Mouse (Mus musculus): ENCODE measurements at regions not wholly inside any gene's neighbourhood (a gene's known extent, or its start where the extent isn't known, plus 50 kb on each side); places are given as distances from the start of the nearest gene placed in this dataset.

GRCm38 (mm10) chr5:100266671-100267510 lies 107.3 kb upstream of the Tmem150c start:
- Histone ChIP-seq H3K36me3 (ENCODE audit: control insufficient read depth, insufficient read depth, low read length) (no peaks in the 10 kb centered on the region), H3K27me3 (ENCODE audit: control insufficient read depth, insufficient read depth, low read length) (no peaks in the 10 kb centered on the region), H3K4me1 (replicated peaks; ENCODE audit: control insufficient read depth, insufficient read depth) (no peaks in the 10 kb centered on the region), H3K27ac (replicated peaks) (no peak overlapping the region), H3K4me3 (ENCODE audit: low read depth, low read length) (no peak overlapping the region), H3K9ac (ENCODE audit: low read length) (no peak overlapping the region), H3K4me2 (replicated peaks; ENCODE audit: low read depth) (no peak overlapping the region), H3K9me3 (ENCODE audit: control insufficient read depth, low read length) (no peaks in the 10 kb centered on the region)
- no peak for DNase-seq (ENCODE audit: low spot score)
- no peak for ATAC-seq (ENCODE audit: low FRiP score, low TSS enrichment)
- 36% methylated on average over 17 of the region's 17 CpGs for WGBS
- TF ChIP-seq EP300 (optimal IDR thresholded peaks at IDR 0.05) = no peak
- TF ChIP-seq CTCF (IDR thresholded peaks at IDR 0.05; ENCODE audit: low read depth) = no peak

GRCm38 (mm10) chr5:100259803-100260693 lies 100.4 kb upstream of the Tmem150c start:
- Histone ChIP-seq H3K27ac (replicated peaks) (no peak overlapping the region), H3K4me3 (ENCODE audit: low read depth, low read length) (no peak overlapping the region), H3K4me2 (replicated peaks; ENCODE audit: low read depth) (no peak overlapping the region), H3K27me3 (ENCODE audit: control insufficient read depth, insufficient read depth, low read length) (no peaks in the 10 kb centered on the region), H3K9ac (ENCODE audit: low read length) (no peak overlapping the region), H3K9me3 (ENCODE audit: control insufficient read depth, low read length) (no peaks in the 10 kb centered on the region), H3K4me1 (replicated peaks; ENCODE audit: control insufficient read depth, insufficient read depth) (no peaks in the 10 kb centered on the region), H3K36me3 (ENCODE audit: control insufficient read depth, insufficient read depth, low read length) (no peaks in the 10 kb centered on the region)
- no peak for DNase-seq (ENCODE audit: low spot score)
- WGBS = 43% methylated on average over 8 of the region's 8 CpGs
- no peak for TF ChIP-seq EP300 (optimal IDR thresholded peaks at IDR 0.05)
- no peak for TF ChIP-seq CTCF (IDR thresholded peaks at IDR 0.05; ENCODE audit: low read depth)
- ATAC-seq (ENCODE audit: low FRiP score, low TSS enrichment) = no peak

GRCm38 (mm10) chr5:100258952-100259710 lies 99.5 kb upstream of the Tmem150c start:
- Histone ChIP-seq H3K4me3 (ENCODE audit: low read depth, low read length) (no peak overlapping the region), H3K9ac (ENCODE audit: low read length) (no peak overlapping the region), H3K27ac (replicated peaks) (no peak overlapping the region), H3K27me3 (ENCODE audit: control insufficient read depth, insufficient read depth, low read length) (no peaks in the 10 kb centered on the region), H3K9me3 (ENCODE audit: control insufficient read depth, low read length) (no peaks in the 10 kb centered on the region), H3K4me1 (replicated peaks; ENCODE audit: control insufficient read depth, insufficient read depth) (no peaks in the 10 kb centered on the region), H3K36me3 (ENCODE audit: control insufficient read depth, insufficient read depth, low read length) (no peaks in the 10 kb centered on the region), H3K4me2 (replicated peaks; ENCODE audit: low read depth) (no peak overlapping the region; the same call in 1 of the 2 replicates)
- WGBS = 43% methylated on average over 12 of the region's 12 CpGs
- no peak for DNase-seq (ENCODE audit: low spot score)
- no peak for ATAC-seq (ENCODE audit: low FRiP score, low TSS enrichment)
- TF ChIP-seq EP300 (optimal IDR thresholded peaks at IDR 0.05) (no peak), CTCF (IDR thresholded peaks at IDR 0.05; ENCODE audit: low read depth) (no peak)

GRCm38 (mm10) chr5:100255276-100255675 lies 95.7 kb upstream of the Tmem150c start:
- Histone ChIP-seq H3K4me3 (ENCODE audit: low read depth, low read length) (no peak overlapping the region), H3K27ac (replicated peaks) (no peak overlapping the region), H3K4me1 (replicated peaks; ENCODE audit: control insufficient read depth, insufficient read depth) (no peaks in the 10 kb centered on the region), H3K9me3 (ENCODE audit: control insufficient read depth, low read length) (no peaks in the 10 kb centered on the region), H3K27me3 (ENCODE audit: control insufficient read depth, insufficient read depth, low read length) (no peaks in the 10 kb centered on the region), H3K4me2 (replicated peaks; ENCODE audit: low read depth) (no peak overlapping the region), H3K36me3 (ENCODE audit: control insufficient read depth, insufficient read depth, low read length) (no peaks in the 10 kb centered on the region), H3K9ac (ENCODE audit: low read length) (no peak overlapping the region)
- DNase-seq (ENCODE audit: low spot score) (no peak), ATAC-seq (ENCODE audit: low FRiP score, low TSS enrichment) (no peak)
- WGBS = 69% methylated on average over 9 of the region's 9 CpGs
- TF ChIP-seq CTCF (IDR thresholded peaks at IDR 0.05; ENCODE audit: low read depth) (no peak), EP300 (optimal IDR thresholded peaks at IDR 0.05) (no peak)

- H3K27me3 ChIP-seq (ENCODE audit: control insufficient read depth, insufficient read depth, low read length) = no peaks in the 10 kb centered on the region
- 90% methylated on average over 6 of the region's 6 CpGs for WGBS
- ATAC-seq (ENCODE audit: low FRiP score, low TSS enrichment) = no peak
- H3K4me1 ChIP-seq (replicated peaks; ENCODE audit: control insufficient read depth, insufficient read depth) = no peaks in the 10 kb centered on the region
- DNase-seq (ENCODE audit: low spot score) = no peak
- H3K27ac ChIP-seq (replicated peaks) = no peak overlapping the region
- H3K9ac ChIP-seq (ENCODE audit: low read length) = no peak overlapping the region
- no peak overlapping the region for H3K4me3 ChIP-seq (ENCODE audit: low read depth, low read length)
- H3K36me3 ChIP-seq (ENCODE audit: control insufficient read depth, insufficient read depth, low read length) = no peaks in the 10 kb centered on the region
- H3K9me3 ChIP-seq (ENCODE audit: control insufficient read depth, low read length) = no peaks in the 10 kb centered on the region
- TF ChIP-seq CTCF (IDR thresholded peaks at IDR 0.05; ENCODE audit: low read depth) = no peak
- TF ChIP-seq EP300 (optimal IDR thresholded peaks at IDR 0.05) = no peak
- no peak overlapping the region for H3K4me2 ChIP-seq (replicated peaks; ENCODE audit: low read depth)
Observed at GRCm38 (mm10) chr5:100252036-100252435, 92.4 kb upstream of the Tmem150c start.

All from stomach, postnatal 0 days (tissue).